Comparison of ENCODE assay signal across 25 mouse cellular contexts in the genomic region with DNA sequence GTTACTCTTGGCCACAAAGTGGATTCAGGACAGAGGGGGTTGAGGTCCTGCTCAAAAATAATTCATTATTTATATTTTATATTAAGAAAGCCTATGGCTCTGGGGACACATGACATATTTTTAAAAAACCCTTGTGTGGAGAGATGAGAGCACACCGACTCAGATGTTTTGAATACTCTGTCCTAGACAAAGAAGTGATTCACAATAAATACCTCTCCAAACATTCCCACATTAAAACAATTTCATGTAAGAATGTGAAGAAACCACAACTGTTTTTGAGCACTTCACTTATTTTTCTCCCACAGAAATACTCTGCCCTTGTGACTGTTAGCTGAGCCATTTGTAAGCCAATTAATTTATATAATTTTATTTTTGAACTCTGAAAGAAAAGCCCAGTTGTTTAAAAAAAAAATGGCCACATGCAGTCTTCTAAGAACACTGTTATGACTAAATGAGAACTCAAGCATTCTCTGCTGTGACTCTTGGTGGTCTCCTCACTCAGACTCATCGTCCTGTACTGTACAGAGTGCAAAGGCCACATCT.
"Had no signal": no experiment of that assay in that cellular context is flagged by ENCODE, and none has a peak within 500 bp of the region (broad histone marks: within the 10 kb centered on the region; RNA-seq: fewer than 3 reads in every experiment).

No protein-coding gene starts in this region.

- H3K27me3 ChIP-seq: limb, embryonic 13.5 days; liver, embryonic 12.5 days; liver, embryonic 15.5 days; lung, embryonic 15.5 days; megakaryocyte, embryonic 14.5 days; midbrain, embryonic 13.5 days; neural tube, embryonic 12.5 days; neural tube, embryonic 15.5 days; stomach, embryonic 15.5 days had no signal

- DNase-seq: kidney, adult 9 months; kidney, postnatal 14 days; kidney, postnatal 4 days; liver; lung, adult 18-20 months; lung, postnatal 10 days; lung, postnatal 36 days; right cerebral cortex, adult 18-20 months; right cerebral cortex, postnatal 14 days; right cerebral cortex, postnatal 4 days; spleen, adult 18-20 months; thymus, adult 18-20 months; thymus, postnatal 36 days had no signal

- H3K4me3 ChIP-seq: limb, embryonic 10.5 days; limb, embryonic 13.5 days; liver, embryonic 12.5 days; liver, embryonic 15.5 days; lung, embryonic 15.5 days; megakaryocyte, embryonic 14.5 days; midbrain, embryonic 10.5 days; midbrain, embryonic 13.5 days; neural tube, embryonic 12.5 days; neural tube, embryonic 15.5 days; stomach, embryonic 15.5 days had no signal

- H3K27ac ChIP-seq: limb, embryonic 10.5 days; limb, embryonic 13.5 days; liver, embryonic 12.5 days; liver, embryonic 15.5 days; lung, embryonic 15.5 days; midbrain, embryonic 10.5 days; midbrain, embryonic 13.5 days; neural tube, embryonic 12.5 days; neural tube, embryonic 15.5 days; stomach, embryonic 15.5 days had no signal

- ATAC-seq: liver, embryonic 12.5 days; midbrain, embryonic 13.5 days; midbrain, embryonic 16.5 days had no signal

- H3K9me3 ChIP-seq: limb, embryonic 10.5 days; liver, embryonic 12.5 days; liver, embryonic 15.5 days; lung, embryonic 15.5 days; megakaryocyte, embryonic 14.5 days; midbrain, embryonic 10.5 days; midbrain, embryonic 13.5 days; neural tube, embryonic 12.5 days; neural tube, embryonic 15.5 days; stomach, embryonic 15.5 days had no signal

- H3K4me2 ChIP-seq: limb, embryonic 13.5 days; liver, embryonic 12.5 days; liver, embryonic 15.5 days; lung, embryonic 15.5 days; midbrain, embryonic 13.5 days; neural tube, embryonic 12.5 days; neural tube, embryonic 15.5 days; stomach, embryonic 15.5 days had no signal

- H3K9ac ChIP-seq: limb, embryonic 13.5 days; liver, embryonic 12.5 days; liver, embryonic 15.5 days; lung, embryonic 15.5 days; midbrain, embryonic 13.5 days; neural tube, embryonic 12.5 days; neural tube, embryonic 15.5 days; stomach, embryonic 15.5 days had no signal

- H3K4me1 ChIP-seq: limb, embryonic 10.5 days; limb, embryonic 13.5 days; midbrain, embryonic 10.5 days; midbrain, embryonic 13.5 days; neural tube, embryonic 12.5 days; neural tube, embryonic 15.5 days; stomach, embryonic 15.5 days had no signal
